Mouse (Mus musculus): Measurements from ENCODE around the gene Ltbp2. TPM values are rescaled to one million over a fixed set of nuclear protein-coding genes. Genes with fewer than 3 reads are reported as not detected.

Gene Ltbp2
- polyA plus RNA-seq (2014; fragmentation: Illumina TruSeq; extraction: RNeasy Lipid Tissue Mini Kit (QIAGEN cat#74804); ENCODE audit: low replicate concordance), result 0.52 TPM

DNA sequence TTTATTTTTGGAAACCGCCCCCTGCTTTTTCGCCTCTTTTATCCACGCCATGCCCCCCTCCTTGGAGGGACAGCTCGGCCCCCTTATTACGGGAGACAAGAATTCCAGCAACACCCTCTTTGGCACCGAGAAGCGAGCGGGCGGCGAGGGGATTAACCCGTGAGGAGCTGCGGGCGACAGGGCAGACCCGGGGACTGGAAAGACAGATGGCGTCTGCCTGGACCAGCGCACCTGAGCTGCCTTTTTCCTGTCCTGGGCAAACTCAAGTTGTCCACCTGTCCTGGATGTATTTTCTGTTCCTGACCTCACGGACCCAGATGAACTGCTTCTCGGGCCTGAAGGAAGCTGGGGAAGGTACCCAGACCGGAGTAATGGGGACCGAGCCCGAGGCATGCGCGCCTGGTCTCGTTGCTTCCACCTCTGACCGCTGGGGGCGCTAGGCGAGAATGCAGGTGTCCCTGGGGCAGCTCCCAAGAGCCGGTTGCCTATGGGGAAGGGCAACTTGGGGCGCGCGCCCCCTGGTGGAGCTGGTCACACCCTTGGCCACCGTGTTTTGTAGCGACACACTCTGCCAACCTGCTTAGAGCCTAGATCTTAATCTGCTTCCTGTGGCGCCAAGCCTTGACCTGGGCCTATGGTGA is at the start of gene Ltbp2:
TSS of gene Ltbp2 (minus strand) at position 52 of the 641 bp plus-strand sequence.

GRCm38 (mm10) chr12:84772726-84773441 is 103.4 kb downstream of the Ltbp2 start, which contains the start of the genes Npc2 and Isca2:
Gene Npc2, minus strand, starts transcription at chr12:84773152.
Gene Isca2, plus strand, starts transcription at chr12:84773251.

Other genes with a start within 250 kb of the Ltbp2 start
- gene Vrtn, start 235.5 kb downstream of the Ltbp2 start, polyA plus RNA-seq (2014; fragmentation: Illumina TruSeq; extraction: RNeasy Lipid Tissue Mini Kit (QIAGEN cat#74804); ENCODE audit: low replicate concordance), result not detected
- gene Syndig1l, start 177.7 kb downstream of the Ltbp2 start, polyA plus RNA-seq (2014; fragmentation: Illumina TruSeq; extraction: RNeasy Lipid Tissue Mini Kit (QIAGEN cat#74804); ENCODE audit: low replicate concordance), result not detected
- 13.6 TPM for gene Npc2, start 103.4 kb downstream of the Ltbp2 start, polyA plus RNA-seq (2014; fragmentation: Illumina TruSeq; extraction: RNeasy Lipid Tissue Mini Kit (QIAGEN cat#74804); ENCODE audit: low replicate concordance)
- 141 TPM for gene Isca2, start 103.3 kb downstream of the Ltbp2 start, polyA plus RNA-seq (2014; fragmentation: Illumina TruSeq; extraction: RNeasy Lipid Tissue Mini Kit (QIAGEN cat#74804); ENCODE audit: low replicate concordance)
- 81.7 TPM for gene Fcf1, start 94.4 kb upstream of the Ltbp2 start, polyA plus RNA-seq (2014; fragmentation: Illumina TruSeq; extraction: RNeasy Lipid Tissue Mini Kit (QIAGEN cat#74804); ENCODE audit: low replicate concordance)
- 19.0 TPM for gene Arel1, start 94.4 kb upstream of the Ltbp2 start, polyA plus RNA-seq (2014; fragmentation: Illumina TruSeq; extraction: RNeasy Lipid Tissue Mini Kit (QIAGEN cat#74804); ENCODE audit: low replicate concordance)
- 37.5 TPM for gene Ylpm1, start 119.8 kb upstream of the Ltbp2 start, polyA plus RNA-seq (2014; fragmentation: Illumina TruSeq; extraction: RNeasy Lipid Tissue Mini Kit (QIAGEN cat#74804); ENCODE audit: low replicate concordance)
- gene Prox2, start 234.2 kb upstream of the Ltbp2 start, polyA plus RNA-seq (2014; fragmentation: Illumina TruSeq; extraction: RNeasy Lipid Tissue Mini Kit (QIAGEN cat#74804); ENCODE audit: low replicate concordance), result 0.19 TPM
- 427 TPM for gene Dlst, start 234.3 kb upstream of the Ltbp2 start, polyA plus RNA-seq (2014; fragmentation: Illumina TruSeq; extraction: RNeasy Lipid Tissue Mini Kit (QIAGEN cat#74804); ENCODE audit: low replicate concordance)

Data from small intestine, adult 10 weeks (tissue).